Mouse (Mus musculus): ENCODE results near the gene Itih3. TPM values are rescaled to one million over a fixed set of nuclear protein-coding genes. Genes with fewer than 3 reads are reported as not detected.
A peak's percentile ranks its signal among the peaks of the same experiment; 100 is the strongest.

The Itih3 gene
- total RNA-seq, 2 experiments from 2014 or later = not detected

- peak; percentile 75 for ATAC-seq (ENCODE audit: poor library complexity, severe bottlenecking)
These were observed 56.5 kb downstream of the Itih3 start for GRCm38 (mm10) chr14:30867042-30867441.

DNA sequence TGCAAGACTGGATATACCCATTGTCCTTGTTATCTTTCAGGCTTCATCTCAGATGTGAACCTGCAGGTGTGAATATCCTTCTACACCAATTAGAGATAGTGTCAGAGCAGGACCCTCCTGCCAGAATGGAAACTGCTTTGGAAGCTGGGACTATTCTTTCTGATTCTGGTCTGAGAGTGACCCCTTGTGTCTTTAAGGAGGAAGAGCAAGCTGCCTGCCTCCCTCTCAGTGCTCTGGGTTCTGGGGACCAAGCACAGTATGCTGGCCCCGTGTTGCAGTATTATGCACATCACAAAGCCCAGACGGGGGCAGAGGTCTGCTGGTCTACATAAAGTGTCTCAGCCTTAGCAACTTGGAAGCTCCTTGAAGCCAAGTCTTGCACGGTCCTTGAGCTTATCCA is 58.2 kb downstream of the Itih3 start:
- ATAC-seq (ENCODE audit: poor library complexity, severe bottlenecking) = no peak

DNA sequence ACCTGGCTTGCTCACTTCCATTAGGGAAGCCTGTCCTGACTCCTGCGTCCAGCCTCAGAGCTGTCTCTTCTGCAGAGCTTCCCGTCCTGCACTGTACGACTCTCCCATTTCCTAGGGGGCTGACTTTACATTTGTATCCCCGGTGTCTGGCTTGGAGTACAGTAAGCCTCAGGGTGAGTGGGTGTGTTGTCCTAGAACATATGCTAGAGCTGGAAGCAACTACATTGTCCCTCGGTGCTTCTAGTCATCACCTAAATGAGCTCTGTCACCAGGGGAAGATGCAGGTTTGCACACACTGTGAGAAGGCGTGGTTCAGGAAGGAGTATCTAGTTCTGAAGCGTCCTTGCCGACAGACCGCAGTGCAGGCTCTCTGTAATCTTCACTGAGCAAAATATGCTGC is 61.2 kb downstream of the Itih3 start:
- no peak for ATAC-seq (ENCODE audit: poor library complexity, severe bottlenecking)

DNA sequence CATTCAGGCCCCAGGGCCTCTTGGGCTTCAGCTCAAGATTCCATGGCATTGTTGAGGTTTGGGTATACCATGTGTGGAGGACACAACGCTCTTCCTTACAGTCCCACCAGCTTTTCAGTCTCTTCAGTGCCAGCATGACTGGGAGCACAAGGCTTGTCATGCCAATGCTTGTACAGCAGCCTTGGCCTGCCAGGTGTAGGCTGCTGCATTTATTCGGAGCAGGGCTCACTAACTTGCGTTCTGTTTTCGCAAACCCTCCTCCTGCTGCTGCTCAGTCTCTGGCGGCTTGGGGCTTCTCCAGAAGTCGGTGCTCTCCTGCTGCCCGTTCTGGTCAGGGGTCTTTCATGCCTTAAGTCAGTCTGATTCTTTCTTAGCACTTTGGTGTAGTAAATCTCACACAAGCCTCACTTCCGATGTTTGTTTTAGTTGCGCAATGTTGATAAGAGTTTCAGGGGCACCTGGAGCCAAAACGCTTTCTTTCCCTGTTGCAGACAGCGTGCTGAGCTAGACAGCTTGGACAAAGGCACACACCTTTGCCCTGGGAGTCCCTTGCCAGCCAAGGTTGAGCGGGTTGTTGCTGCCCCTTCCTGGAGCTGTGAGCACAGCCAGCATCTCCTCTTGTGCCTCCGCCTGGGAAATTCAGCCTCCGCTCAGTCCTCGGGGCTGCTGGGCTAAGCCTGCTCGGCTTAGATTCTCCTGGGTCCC is 62.0 kb downstream of the Itih3 start:
- no peak for ATAC-seq (ENCODE audit: poor library complexity, severe bottlenecking)

Other genes with a start within 250 kb of the Itih3 start
- 6.5 and 7.0 TPM in 2 replicates for gene Sfmbt1, start 208.9 kb downstream of the Itih3 start, total RNA-seq (2015)
- 7.3 and 7.6 TPM in 2 replicates for gene Sfmbt1, start 208.9 kb downstream of the Itih3 start, total RNA-seq (2017)
- 7.9 and 9.0 TPM in 2 replicates for gene Tmem110, start 98.2 kb downstream of the Itih3 start, total RNA-seq (2015)
- gene Tmem110, start 98.2 kb downstream of the Itih3 start, total RNA-seq (2017) = 12.0 and 12.2 TPM in 2 replicates
- gene Mustn1, start 44.6 kb downstream of the Itih3 start, total RNA-seq (2015) = 0.91 and 1.8 TPM in 2 replicates
- 0.16 TPM in 1 of 2 replicates, not detected in the other for gene Mustn1, start 44.6 kb downstream of the Itih3 start, total RNA-seq (2017)
- not detected in 2 replicates for gene Itih4, start 37.3 kb downstream of the Itih3 start, total RNA-seq (2015)
- not detected in 2 replicates for gene Itih4, start 37.3 kb downstream of the Itih3 start, total RNA-seq (2017)
- gene Itih1, start 19.5 kb upstream of the Itih3 start, total RNA-seq (2015) = not detected in 2 replicates
- gene Itih1, start 19.5 kb upstream of the Itih3 start, total RNA-seq (2017) = not detected in 2 replicates
- gene Nek4, start 27.6 kb upstream of the Itih3 start, total RNA-seq (2015) = 4.3 and 4.9 TPM in 2 replicates
- gene Nek4, start 27.6 kb upstream of the Itih3 start, total RNA-seq (2017) = 5.2 and 7.6 TPM in 2 replicates
- 22.8 and 32.1 TPM in 2 replicates for gene Glt8d1, start 77.6 kb upstream of the Itih3 start, total RNA-seq (2015)
- 20.2 and 28.3 TPM in 2 replicates for gene Glt8d1, start 77.6 kb upstream of the Itih3 start, total RNA-seq (2017)
- gene Spcs1, start 77.9 kb upstream of the Itih3 start, total RNA-seq (2015) = 179 and 205 TPM in 2 replicates
- 80.1 and 82.1 TPM in 2 replicates for gene Spcs1, start 77.9 kb upstream of the Itih3 start, total RNA-seq (2017)
- 73.6 and 77.6 TPM in 2 replicates for gene Pbrm1, start 95.4 kb upstream of the Itih3 start, total RNA-seq (2015)
- 63.1 and 71.9 TPM in 2 replicates for gene Pbrm1, start 95.4 kb upstream of the Itih3 start, total RNA-seq (2017)
- 45.8 and 55.3 TPM in 2 replicates for gene Gnl3, start 95.4 kb upstream of the Itih3 start, total RNA-seq (2015)
- gene Gnl3, start 95.4 kb upstream of the Itih3 start, total RNA-seq (2017) = 48.6 and 60.6 TPM in 2 replicates
- 65.2 and 73.3 TPM in 2 replicates for gene Smim4, start 205.2 kb upstream of the Itih3 start, total RNA-seq (2015)
- 34.8 and 42.5 TPM in 2 replicates for gene Smim4, start 205.2 kb upstream of the Itih3 start, total RNA-seq (2017)
- gene Nt5dc2, start 207.3 kb upstream of the Itih3 start, total RNA-seq (2015) = 20.6 and 21.0 TPM in 2 replicates
- gene Nt5dc2, start 207.3 kb upstream of the Itih3 start, total RNA-seq (2017) = 24.1 and 29.0 TPM in 2 replicates
- 0.27 TPM in 1 of 2 replicates, not detected in the other for gene Stab1, start 244.9 kb upstream of the Itih3 start, total RNA-seq (2015)
- 0.40 and 1.0 TPM in 2 replicates for gene Stab1, start 244.9 kb upstream of the Itih3 start, total RNA-seq (2017)